Mouse (Mus musculus): Measurements from ENCODE around the gene Pou2f3. TPM values are rescaled to one million over a fixed set of nuclear protein-coding genes. Genes with fewer than 3 reads are reported as not detected.

Gene Pou2f3
- polyA plus RNA-seq, 1 experiment from 2014 or later = not detected

Other genes with a start within 250 kb of the Pou2f3 start
- 9.2 and 9.7 TPM in 2 replicates for gene Arhgef12, start 103.1 kb downstream of the Pou2f3 start, polyA plus RNA-seq (2015; fragmentation: Nextera tagmentation; extraction: Ambion mirVana)
- gene Tmem136, start 93.8 kb downstream of the Pou2f3 start, polyA plus RNA-seq (2015; fragmentation: Nextera tagmentation; extraction: Ambion mirVana) = 12.8 and 12.9 TPM in 2 replicates
- 28.0 and 29.7 TPM in 2 replicates for gene Oaf, start 29.5 kb upstream of the Pou2f3 start, polyA plus RNA-seq (2015; fragmentation: Nextera tagmentation; extraction: Ambion mirVana)
- gene Trim29, start 100.5 kb upstream of the Pou2f3 start, polyA plus RNA-seq (2015; fragmentation: Nextera tagmentation; extraction: Ambion mirVana) = 0.19 and 0.43 TPM in 2 replicates

All from heart, embryonic 13.5 days (tissue).